Mouse (Mus musculus): Measurements from ENCODE around the gene Ap2b1. TPM values are rescaled to one million over a fixed set of nuclear protein-coding genes. Genes with fewer than 3 reads are reported as not detected.

Gene Ap2b1
- polyA plus RNA-seq, 1 experiment = 64.7 TPM

DNA sequence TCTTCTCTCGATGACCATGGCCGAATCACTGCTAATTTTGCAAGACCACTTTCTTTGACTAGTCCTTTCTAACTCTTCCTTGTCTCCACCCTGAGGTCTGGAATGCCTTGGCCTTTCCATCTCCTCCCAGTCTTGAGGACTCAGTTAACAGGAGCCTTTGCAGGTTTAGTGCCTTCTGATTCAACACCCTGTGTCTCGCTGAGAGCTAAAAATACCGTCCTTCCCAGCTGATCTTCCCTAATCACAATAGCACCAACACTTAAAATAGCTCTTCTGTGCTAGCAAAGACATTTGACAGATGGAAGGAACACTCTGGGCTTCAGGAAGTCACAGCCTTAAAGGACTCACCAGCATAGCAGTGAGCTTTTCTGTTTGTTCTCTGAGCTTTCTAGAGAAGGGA, 94.2 kb downstream of the Ap2b1 start:
- Histone ChIP-seq H3K4me3 (no peak overlapping the region), H3K36me3 (ENCODE audit: control insufficient read depth, insufficient read depth) (peaks cover 42% of the 10 kb centered on the region), H3ac (ENCODE audit: control insufficient read depth, insufficient read length) (no peak overlapping the region), H3K27me3 (ENCODE audit: control insufficient read depth, insufficient read depth, insufficient read length) (no peaks in the 10 kb centered on the region), H3K79me2 (ENCODE audit: control insufficient read depth, insufficient read depth) (no peaks in the 10 kb centered on the region), H3K4me2 (ENCODE audit: low read depth) (no peak overlapping the region)
- TF ChIP-seq REST (IDR thresholded peaks at IDR 0.05; ENCODE audit: insufficient read depth, insufficient read length) = no peak
- TF ChIP-seq POLR2AphosphoS2 (IDR thresholded peaks at IDR 0.05; ENCODE audit: insufficient read length, low read depth) = no peak
- no peak for TF ChIP-seq USF1 (IDR thresholded peaks at IDR 0.05; ENCODE audit: low read depth)
- no peak for TF ChIP-seq TCF3 (IDR thresholded peaks at IDR 0.05; ENCODE audit: insufficient read length, low read depth)
- no peak for TF ChIP-seq CEBPB (IDR thresholded peaks at IDR 0.05; ENCODE audit: insufficient read depth, poor library complexity, severe bottlenecking)
- no peak for TF ChIP-seq TCF12 (IDR thresholded peaks at IDR 0.05; ENCODE audit: insufficient read depth, poor library complexity, severe bottlenecking)

DNA sequence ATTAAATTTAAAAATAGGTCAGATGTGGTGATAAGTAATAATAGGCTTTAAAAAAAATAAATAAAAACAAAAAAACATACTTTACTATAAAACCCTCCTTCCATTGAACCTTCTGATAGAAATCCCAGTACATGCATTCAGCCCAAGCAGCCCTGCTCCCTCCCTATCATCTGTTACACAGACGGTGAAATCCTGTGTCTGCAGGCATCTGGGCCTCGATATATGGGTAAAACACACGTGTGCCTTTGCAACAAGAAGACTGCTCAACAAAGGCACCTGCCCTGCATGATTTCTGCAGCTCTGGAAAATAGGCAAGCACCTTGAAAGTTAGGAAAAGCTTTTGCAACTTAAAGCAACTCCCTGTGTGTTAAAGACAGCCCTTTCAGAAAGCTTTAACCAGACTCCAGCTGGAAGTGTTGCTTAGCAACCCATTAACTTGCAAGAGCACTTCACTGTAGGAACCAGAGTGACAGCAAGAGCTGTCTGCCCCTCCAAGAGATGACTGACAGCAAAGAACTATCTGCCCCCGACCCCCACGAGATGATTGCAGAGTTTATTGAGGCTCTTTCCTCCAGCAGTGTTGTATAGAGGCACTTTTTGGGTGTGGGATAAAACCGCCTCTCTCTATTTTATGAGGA, 96.1 kb downstream of the Ap2b1 start:
- H3K4me2 ChIP-seq (ENCODE audit: low read depth) = no peak overlapping the region
- no peak overlapping the region for H3ac ChIP-seq (ENCODE audit: control insufficient read depth, insufficient read length)
- H3K36me3 ChIP-seq (ENCODE audit: control insufficient read depth, insufficient read depth) = peaks cover 42% of the 10 kb centered on the region
- TF ChIP-seq USF1 (IDR thresholded peaks at IDR 0.05; ENCODE audit: low read depth) = no peak
- no peak for TF ChIP-seq TCF12 (IDR thresholded peaks at IDR 0.05; ENCODE audit: insufficient read depth, poor library complexity, severe bottlenecking)
- no peak for TF ChIP-seq MYOG (IDR thresholded peaks at IDR 0.05; ENCODE audit: control insufficient read depth in 1 of 3, insufficient read depth in 1 of 3, insufficient read length in 2 of 3, low read depth in 2 of 3)
- TF ChIP-seq POLR2AphosphoS2 (IDR thresholded peaks at IDR 0.05; ENCODE audit: insufficient read length, low read depth) = no peak
- TF ChIP-seq SRF (IDR thresholded peaks at IDR 0.05; ENCODE audit: control insufficient read depth, insufficient read length, low read depth) = no peak
- no peak for TF ChIP-seq REST (IDR thresholded peaks at IDR 0.05; ENCODE audit: insufficient read depth, insufficient read length)
- no peak for TF ChIP-seq MYOD1 (IDR thresholded peaks at IDR 0.05; ENCODE audit: control insufficient read depth in 1 of 3, insufficient read length in 2 of 3, low read depth in 2 of 3)
- TF ChIP-seq POLR2A (IDR thresholded peaks at IDR 0.05; ENCODE audit: insufficient read length, low read depth) = no peak
- no peak for TF ChIP-seq CEBPB (IDR thresholded peaks at IDR 0.05; ENCODE audit: insufficient read depth, poor library complexity, severe bottlenecking)
- TF ChIP-seq MAX (IDR thresholded peaks at IDR 0.05; ENCODE audit: low read depth) = no peak
- no peak for TF ChIP-seq TCF3 (IDR thresholded peaks at IDR 0.05; ENCODE audit: insufficient read length, low read depth)
- TF ChIP-seq E2F4 (IDR thresholded peaks at IDR 0.05; ENCODE audit: insufficient read depth) = no peak
- H3K27me3 ChIP-seq (ENCODE audit: control insufficient read depth, insufficient read depth, insufficient read length) = no peaks in the 10 kb centered on the region
- H3K4me3 ChIP-seq = no peak overlapping the region
- no peaks in the 10 kb centered on the region for H3K79me2 ChIP-seq (ENCODE audit: control insufficient read depth, insufficient read depth)

DNA sequence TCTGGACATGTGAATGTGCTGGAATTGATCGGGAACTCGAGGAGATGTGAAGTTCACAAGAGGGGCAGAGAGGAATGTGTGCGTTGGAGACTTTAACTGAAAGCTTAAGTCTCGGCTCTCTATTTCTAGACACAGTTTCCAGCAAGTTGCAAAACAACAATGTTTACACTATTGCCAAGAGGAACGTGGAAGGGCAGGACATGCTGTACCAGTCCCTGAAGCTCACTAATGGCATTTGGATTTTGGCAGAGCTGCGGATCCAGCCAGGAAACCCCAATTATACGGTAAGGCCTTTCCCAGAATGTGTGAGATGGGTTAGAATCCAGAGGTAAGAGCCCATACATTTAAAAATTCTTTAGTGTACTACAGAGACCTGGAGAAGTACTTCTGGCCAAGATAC, 98.8 kb downstream of the Ap2b1 start:
- Histone ChIP-seq H3ac (ENCODE audit: control insufficient read depth, insufficient read length) (no peak overlapping the region), H3K27me3 (ENCODE audit: control insufficient read depth, insufficient read depth, insufficient read length) (no peaks in the 10 kb centered on the region), H3K79me2 (ENCODE audit: control insufficient read depth, insufficient read depth) (no peaks in the 10 kb centered on the region), H3K4me2 (ENCODE audit: low read depth) (no peak overlapping the region), H3K4me3 (no peak overlapping the region), H3K36me3 (ENCODE audit: control insufficient read depth, insufficient read depth) (peaks cover 44% of the 10 kb centered on the region)
- no peak for TF ChIP-seq TCF3 (IDR thresholded peaks at IDR 0.05; ENCODE audit: insufficient read length, low read depth)
- no peak for TF ChIP-seq USF1 (IDR thresholded peaks at IDR 0.05; ENCODE audit: low read depth)
- TF ChIP-seq MYOD1 (IDR thresholded peaks at IDR 0.05; ENCODE audit: control insufficient read depth in 1 of 3, insufficient read length in 2 of 3, low read depth in 2 of 3) = no peak
- no peak for TF ChIP-seq POLR2A (IDR thresholded peaks at IDR 0.05; ENCODE audit: insufficient read length, low read depth)
- TF ChIP-seq CEBPB (IDR thresholded peaks at IDR 0.05; ENCODE audit: insufficient read depth, poor library complexity, severe bottlenecking) = no peak
- TF ChIP-seq E2F4 (IDR thresholded peaks at IDR 0.05; ENCODE audit: insufficient read depth) = no peak
- TF ChIP-seq TCF12 (IDR thresholded peaks at IDR 0.05; ENCODE audit: insufficient read depth, poor library complexity, severe bottlenecking) = no peak
- TF ChIP-seq REST (IDR thresholded peaks at IDR 0.05; ENCODE audit: insufficient read depth, insufficient read length) = no peak
- TF ChIP-seq POLR2AphosphoS2 (IDR thresholded peaks at IDR 0.05; ENCODE audit: insufficient read length, low read depth) = no peak
- no peak for TF ChIP-seq SRF (IDR thresholded peaks at IDR 0.05; ENCODE audit: control insufficient read depth, insufficient read length, low read depth)
- TF ChIP-seq MAX (IDR thresholded peaks at IDR 0.05; ENCODE audit: low read depth) = no peak
- TF ChIP-seq MYOG (IDR thresholded peaks at IDR 0.05; ENCODE audit: control insufficient read depth in 1 of 3, insufficient read depth in 1 of 3, insufficient read length in 2 of 3, low read depth in 2 of 3) = no peak

DNA sequence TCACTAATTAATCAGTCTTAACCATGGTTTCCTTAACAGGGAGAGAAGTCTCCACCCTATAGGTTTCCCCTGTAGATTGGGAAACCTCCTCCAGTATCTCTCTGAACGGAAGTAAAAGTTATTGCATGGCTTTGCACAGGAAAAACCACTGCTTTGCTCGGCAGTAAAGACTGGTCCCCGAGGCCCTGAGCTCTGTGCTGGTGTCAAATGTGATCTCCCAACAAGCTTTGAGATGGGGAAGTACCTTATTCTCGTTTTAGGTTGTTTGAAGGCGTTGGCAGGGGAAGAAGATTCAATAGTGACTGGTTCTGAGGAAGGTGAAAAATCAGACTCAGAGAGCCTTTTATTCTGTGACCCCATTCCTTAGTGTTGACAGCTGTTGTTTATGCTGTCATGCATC, 99.9 kb downstream of the Ap2b1 start:
- H3ac ChIP-seq (ENCODE audit: control insufficient read depth, insufficient read length) = no peak overlapping the region
- TF ChIP-seq TCF12 (IDR thresholded peaks at IDR 0.05; ENCODE audit: insufficient read depth, poor library complexity, severe bottlenecking) (no peak), MAX (IDR thresholded peaks at IDR 0.05; ENCODE audit: low read depth) (no peak), REST (IDR thresholded peaks at IDR 0.05; ENCODE audit: insufficient read depth, insufficient read length) (no peak), POLR2AphosphoS2 (IDR thresholded peaks at IDR 0.05; ENCODE audit: insufficient read length, low read depth) (no peak), MYOG (IDR thresholded peaks at IDR 0.05; ENCODE audit: control insufficient read depth in 1 of 3, insufficient read depth in 1 of 3, insufficient read length in 2 of 3, low read depth in 2 of 3) (no peak), E2F4 (IDR thresholded peaks at IDR 0.05; ENCODE audit: insufficient read depth) (no peak), TCF3 (IDR thresholded peaks at IDR 0.05; ENCODE audit: insufficient read length, low read depth) (no peak), SRF (IDR thresholded peaks at IDR 0.05; ENCODE audit: control insufficient read depth, insufficient read length, low read depth) (no peak), POLR2A (IDR thresholded peaks at IDR 0.05; ENCODE audit: insufficient read length, low read depth) (no peak), USF1 (IDR thresholded peaks at IDR 0.05; ENCODE audit: low read depth) (no peak), CEBPB (IDR thresholded peaks at IDR 0.05; ENCODE audit: insufficient read depth, poor library complexity, severe bottlenecking) (no peak)
- peaks cover 52% of the 10 kb centered on the region for H3K36me3 ChIP-seq (ENCODE audit: control insufficient read depth, insufficient read depth)
- no peaks in the 10 kb centered on the region for H3K27me3 ChIP-seq (ENCODE audit: control insufficient read depth, insufficient read depth, insufficient read length)
- H3K79me2 ChIP-seq (ENCODE audit: control insufficient read depth, insufficient read depth) = no peaks in the 10 kb centered on the region
- no peak overlapping the region for H3K4me2 ChIP-seq (ENCODE audit: low read depth)
- no peak overlapping the region for H3K4me3 ChIP-seq
